Mouse (Mus musculus) kidney, adult 2 months (tissue): ENCODE results near the gene Olfr1360. TPM values are rescaled to one million over a fixed set of nuclear protein-coding genes. Genes with fewer than 3 reads are reported as not detected.
A peak's percentile ranks its signal among the peaks of the same experiment; 100 is the strongest.
"Not testable (repeated sequence)": the region's sequence is repeated elsewhere in the genome, so short reads cannot be mapped to it uniquely, and the experiment has no call there.

ENCODE experiments used
- DNase-seq: peaks from one replicate; pipeline ENCODE4 v3.0.0; 2021
- H3K27ac ChIP-seq: fragments of 200-500 bp; 2 replicates; pipeline ENCODE4 v1.5.1; 2012; ENCODE audit warnings: low read depth, low read length, control low read depth, inconsistent platforms; ENCODE audit not compliant: insufficient read depth
- H3K27me3 ChIP-seq: fragments of 200-500 bp; replicated peaks from 2 replicates; pipeline ENCODE4 v1.6.1; 2012; ENCODE audit warnings: mild to moderate bottlenecking, moderate library complexity, low read length, inconsistent platforms; ENCODE audit not compliant: control insufficient read depth, insufficient read depth
- H3K36me3 ChIP-seq: fragments of 200-500 bp; 2 replicates; pipeline ENCODE4 v1.6.1; 2012; ENCODE audit warnings: mild to moderate bottlenecking, moderate library complexity, low read length, inconsistent platforms; ENCODE audit not compliant: control insufficient read depth, insufficient read depth
- H3K4me1 ChIP-seq: fragments of 200-500 bp; 2 replicates; pipeline ENCODE4 v1.6.1; 2011; ENCODE audit warnings: low read length; ENCODE audit not compliant: control insufficient read depth, insufficient read depth
- H3K4me3 ChIP-seq: fragments of 200-500 bp; 2 replicates; pipeline ENCODE4 v1.5.1; 2011; ENCODE audit warnings: mild to moderate bottlenecking, low read depth, low read length, control low read depth; ENCODE audit not compliant: insufficient read depth
- CTCF ChIP-seq: fragments of 200-500 bp; conservative IDR thresholded peaks from 2 replicates; pipeline ENCODE4 v1.5.1; 2011; ENCODE audit warnings: low read depth, mild to moderate bottlenecking, control low read depth, low read length, moderate library complexity, mixed read lengths; ENCODE audit not compliant: insufficient read depth, insufficient read length
- POLR2A ChIP-seq: fragments of 200-500 bp; IDR thresholded peaks from one replicate; pipeline ENCODE4 v1.6.1; 2011; ENCODE audit warnings: low read depth, low read length, control low read depth
- WGBS: fragments of 180-500 bp; shearing (Covaris S2); methylation state at CpG from one replicate; pipeline ENCODE4 v1.1.7; 2018; 5-methylcytosine and 5-hydroxymethylcytosine counted together
- polyA plus RNA-seq: library from polyadenylated mRNA; depleted of rRNA; stranded (reverse); fragments of >200 nt; gene quantifications from 2 replicates; pipeline ENCODE4 v1.2.3, GENCODE M21; 2012; rRNA removed

Olfr1360 gene
- polyA plus RNA-seq: not detected in 2 replicates

- 75% methylated on average over 2 of the region's 2 CpGs for WGBS
- no peak within 1 kb of the TSS for H3K4me3 ChIP-seq
- TF ChIP-seq POLR2A (no peak), CTCF (no peak)
- DNase-seq: no peak
- no peaks in the 10 kb centered on the region for H3K4me1 ChIP-seq
- H3K36me3 ChIP-seq: no peaks in the 10 kb centered on the region
- no peak within 1 kb of the TSS for H3K27ac ChIP-seq
- H3K27me3 ChIP-seq: no peaks in the 10 kb centered on the region
Measured at GRCm38 (mm10) chr13:21677305-21677704, at the start of gene Olfr1360. TSS of gene Olfr1360 (minus strand) at chr13:21677405.

GRCm38 (mm10) chr13:21722993-21723836 lies 46.0 kb upstream of the Olfr1360 start:
- Histone ChIP-seq H3K4me3 (no peak overlapping the region), H3K36me3 (no peaks in the 10 kb centered on the region), H3K27me3 (peaks cover 1% of the 10 kb centered on the region; the same call in 1 of the 2 replicates), H3K4me1 (no peaks in the 10 kb centered on the region; the same call in 1 of the 2 replicates), H3K27ac (no peak overlapping the region)
- WGBS: 48% methylated on average over 5 of the region's 5 CpGs
- no peak for DNase-seq
- no peak for TF ChIP-seq POLR2A
- TF ChIP-seq CTCF: no peak

- TF ChIP-seq CTCF (no peak), POLR2A (no peak)
- Histone ChIP-seq H3K4me1 (no peaks in the 10 kb centered on the region; the same call in 1 of the 2 replicates), H3K27me3 (peaks cover 1% of the 10 kb centered on the region; the same call in 1 of the 2 replicates), H3K27ac (no peak overlapping the region), H3K36me3 (no peaks in the 10 kb centered on the region), H3K4me3 (peak overlapping the region; percentile 77)
- WGBS: 7% methylated on average over 11 of the region's 11 CpGs
- no peak for DNase-seq
Measured at GRCm38 (mm10) chr13:21722373-21722925, 45.2 kb upstream of the Olfr1360 start.

GRCm38 (mm10) chr13:21721757-21722372 lies 44.7 kb upstream of the Olfr1360 start, which contains the start of gene Hist1h2bm:
TSS of gene Hist1h2bm (plus strand) at chr13:21722044.
- not testable (repeated sequence) for H3K4me1 ChIP-seq, H3K36me3 ChIP-seq, H3K27me3 ChIP-seq, H3K27ac ChIP-seq
- 1% methylated on average over 37 of the region's 37 CpGs for WGBS
- H3K4me3 ChIP-seq: peak within 1 kb of the TSS; percentile 77
- TF ChIP-seq POLR2A: peak; percentile 24
- peak; percentile 82 for DNase-seq

- WGBS: 3% methylated on average over 26 of the region's 44 CpGs
- not testable (repeated sequence) for H3K27me3 ChIP-seq, H3K36me3 ChIP-seq, H3K27ac ChIP-seq, H3K4me1 ChIP-seq, DNase-seq
- peak overlapping the region; percentile 58 for H3K4me3 ChIP-seq
Measured at GRCm38 (mm10) chr13:21721107-21721756, 44.0 kb upstream of the Olfr1360 start.

- H3K4me3 ChIP-seq: no peak overlapping the region
- no peak overlapping the region for H3K27ac ChIP-seq
- peaks cover 1% of the 10 kb centered on the region; the same call in 1 of the 2 replicates for H3K27me3 ChIP-seq
- H3K36me3 ChIP-seq: no peaks in the 10 kb centered on the region
- TF ChIP-seq POLR2A: no peak
- TF ChIP-seq CTCF: no peak
- 89% methylated on average over 4 of the region's 4 CpGs for WGBS
- H3K4me1 ChIP-seq: peaks cover 10% of the 10 kb centered on the region
- no peak for DNase-seq
Measured at GRCm38 (mm10) chr13:21718381-21719080, 41.3 kb upstream of the Olfr1360 start.

DNA sequence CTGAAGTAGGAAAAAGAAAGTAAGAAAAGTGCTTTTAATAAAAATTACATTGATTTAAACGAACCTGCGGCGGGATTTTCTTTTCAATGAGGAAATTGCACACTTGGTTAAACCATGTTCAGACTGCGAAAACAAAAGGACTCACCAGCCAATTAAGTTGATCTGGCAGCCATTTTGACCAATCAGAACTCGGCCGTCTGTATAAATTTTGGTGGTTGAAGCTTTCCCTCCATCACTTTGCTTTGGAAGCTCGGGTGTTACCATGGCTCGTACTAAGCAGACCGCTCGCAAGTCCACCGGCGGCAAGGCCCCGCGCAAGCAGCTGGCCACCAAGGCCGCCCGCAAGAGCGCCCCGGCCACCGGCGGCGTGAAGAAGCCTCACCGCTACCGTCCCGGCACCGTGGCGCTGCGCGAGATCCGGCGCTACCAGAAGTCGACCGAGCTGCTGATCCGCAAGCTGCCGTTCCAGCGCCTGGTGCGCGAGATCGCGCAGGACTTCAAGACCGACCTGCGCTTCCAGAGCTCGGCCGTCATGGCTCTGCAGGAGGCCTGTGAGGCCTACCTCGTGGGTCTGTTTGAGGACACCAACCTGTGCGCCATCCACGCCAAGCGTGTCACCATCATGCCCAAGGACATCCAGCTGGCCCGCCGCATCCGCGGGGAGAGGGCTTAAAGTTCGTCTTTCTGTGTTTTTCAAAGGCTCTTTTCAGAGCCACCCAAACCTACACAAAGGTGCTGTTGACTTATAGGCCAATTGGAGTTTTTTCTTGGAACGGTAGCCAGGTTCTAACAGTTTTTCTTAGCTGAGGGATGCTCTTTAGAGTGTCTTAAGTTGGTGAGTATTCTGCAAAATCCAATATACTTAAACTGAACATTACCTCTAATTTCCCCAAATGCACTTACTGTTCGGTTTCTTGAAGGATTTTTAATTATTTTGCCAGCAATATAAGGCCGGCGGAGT lies 40.5 kb upstream of the Olfr1360 start, which contains the start of gene Hist1h3h:
TSS of gene Hist1h3h (plus strand) at position 263 of the 961 bp plus-strand sequence.
- not testable (repeated sequence) for H3K27ac ChIP-seq, H3K36me3 ChIP-seq, H3K27me3 ChIP-seq
- peak within 1 kb of the TSS; percentile 43 for H3K4me3 ChIP-seq
- 9% methylated on average over 32 of the region's 56 CpGs for WGBS
- H3K4me1 ChIP-seq: peaks cover 10% of the 10 kb centered on the region
- DNase-seq: peak; percentile 81

GRCm38 (mm10) chr13:21716540-21717391 lies 39.6 kb upstream of the Olfr1360 start:
- DNase-seq: peak; percentile 18
- H3K36me3 ChIP-seq: not testable (repeated sequence)
- WGBS: 1% methylated on average over 15 of the region's 38 CpGs

More at GRCm38 (mm10) chr13:21716540-21717391, 39.6 kb upstream of the Olfr1360 start:
- peak overlapping the region; percentile 63 for H3K4me3 ChIP-seq
- not testable (repeated sequence) for H3K27ac ChIP-seq, H3K27me3 ChIP-seq
- H3K4me1 ChIP-seq: peaks cover 10% of the 10 kb centered on the region; the same call in 1 of the 2 replicates
